Mouse (Mus musculus) retina, postnatal 1 day (tissue): ENCODE measurements at regions not wholly inside any gene's neighbourhood (a gene's known extent, or its start where the extent isn't known, plus 50 kb on each side); places are given as distances from the start of the nearest gene placed in this dataset.

ENCODE experiments used
- DNase-seq: peaks from one replicate; pipeline ENCODE4 v3.0.0-alpha.2; 2012

DNA sequence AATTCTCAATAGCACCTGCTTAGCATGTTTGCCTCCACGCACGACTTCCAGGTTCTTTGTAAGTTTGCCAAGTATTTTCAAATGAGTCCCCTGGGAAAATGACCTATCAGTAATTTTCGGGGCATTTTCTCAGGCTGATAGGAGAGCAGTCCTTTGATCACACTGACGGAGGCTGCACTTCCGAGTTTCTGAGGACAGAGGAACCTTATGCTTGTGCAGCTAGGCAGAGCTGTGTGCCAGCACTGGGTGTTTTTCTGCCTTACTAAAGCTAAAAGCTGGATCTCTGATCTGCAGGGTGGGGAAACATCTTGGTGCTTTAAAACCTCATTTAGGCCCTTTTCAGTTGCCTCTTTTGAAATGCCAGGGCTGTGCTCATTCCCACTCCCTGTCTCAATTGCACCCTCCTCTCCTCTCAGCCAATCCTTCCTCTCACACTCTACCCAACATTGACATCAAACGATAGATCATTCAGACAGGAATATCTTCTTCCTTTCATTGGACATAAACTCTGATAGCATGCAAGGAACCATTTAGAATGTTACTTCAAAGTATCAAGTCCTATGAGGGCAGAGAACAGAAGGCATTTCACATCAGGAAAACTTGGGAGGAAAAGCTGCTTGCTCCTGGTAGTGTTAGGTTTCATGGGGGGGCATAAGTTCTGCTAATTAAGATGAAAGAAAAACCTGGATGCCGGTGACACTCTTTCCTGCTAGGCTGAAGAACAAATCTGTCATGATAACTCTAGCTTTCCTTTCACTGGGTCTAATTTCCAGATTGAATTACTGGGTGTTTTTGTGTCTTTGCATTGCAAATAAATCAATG is 95.3 kb downstream of the Lurap1l start:
- no peak for DNase-seq

DNA sequence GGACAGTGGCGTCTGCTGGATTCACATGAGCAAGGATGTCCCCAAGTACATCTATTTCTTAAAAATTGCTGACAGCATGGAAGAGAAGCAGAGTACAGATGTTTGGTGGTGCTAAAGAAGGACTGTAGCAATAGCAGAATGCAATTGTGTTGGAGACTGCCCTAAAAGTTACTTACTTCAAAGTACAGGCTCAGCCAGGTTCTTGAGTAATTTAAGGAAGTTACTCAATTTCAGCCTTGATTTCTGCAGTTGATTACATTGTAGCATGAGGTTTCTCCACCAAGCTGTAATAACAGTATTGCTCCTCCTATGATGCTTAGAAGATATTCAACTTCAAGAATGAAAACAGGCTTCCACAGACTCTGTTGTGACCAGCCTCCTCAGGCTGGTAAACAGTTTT is 96.1 kb downstream of the Lurap1l start:
- DNase-seq: no peak

DNA sequence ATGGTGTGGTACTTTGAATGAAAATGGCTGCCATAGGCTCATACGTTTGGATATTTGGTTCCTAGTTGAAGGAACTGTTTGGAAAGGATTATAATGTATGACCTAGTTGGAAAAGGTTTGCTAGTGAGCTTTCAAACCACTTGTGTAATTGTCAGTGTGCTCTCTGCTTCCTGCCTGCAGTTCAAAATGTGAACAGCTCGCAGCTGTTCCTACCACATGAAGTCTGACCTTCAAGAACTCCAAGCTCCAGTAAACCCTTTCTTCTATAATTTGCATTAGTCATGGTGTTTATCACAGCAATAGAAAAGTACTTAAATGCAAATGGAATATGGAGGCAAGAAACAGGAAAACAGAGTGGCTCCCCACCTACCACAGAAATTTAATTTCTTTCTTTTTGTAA is 111.4 kb downstream of the Lurap1l start:
- peak; percentile 18 for DNase-seq

DNA sequence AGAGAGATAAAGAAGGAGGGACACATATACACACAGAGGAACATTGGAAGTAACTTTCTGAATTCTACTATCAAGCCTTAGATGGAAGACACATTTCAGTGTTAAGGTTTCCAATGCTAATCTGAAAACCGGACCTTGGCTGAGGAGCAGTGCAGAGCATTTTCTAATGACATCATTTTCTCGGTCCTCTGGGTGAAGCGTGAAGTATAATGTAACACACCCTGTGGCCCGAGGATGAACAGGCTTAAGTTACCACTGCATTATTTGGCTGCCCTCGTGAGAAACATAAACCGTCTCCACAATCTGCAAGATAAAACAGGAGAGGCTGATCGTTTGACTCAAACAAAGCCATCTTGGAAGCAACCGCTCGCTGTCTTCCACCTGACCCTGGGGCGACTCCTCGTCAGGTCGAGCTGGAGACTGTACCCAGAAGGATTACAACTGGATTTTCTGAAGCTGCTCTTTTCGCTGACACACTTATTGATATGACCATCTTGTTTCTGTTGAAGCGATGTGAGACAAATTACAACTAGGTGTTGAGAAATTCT is 113.1 kb downstream of the Lurap1l start:
- no peak for DNase-seq

DNA sequence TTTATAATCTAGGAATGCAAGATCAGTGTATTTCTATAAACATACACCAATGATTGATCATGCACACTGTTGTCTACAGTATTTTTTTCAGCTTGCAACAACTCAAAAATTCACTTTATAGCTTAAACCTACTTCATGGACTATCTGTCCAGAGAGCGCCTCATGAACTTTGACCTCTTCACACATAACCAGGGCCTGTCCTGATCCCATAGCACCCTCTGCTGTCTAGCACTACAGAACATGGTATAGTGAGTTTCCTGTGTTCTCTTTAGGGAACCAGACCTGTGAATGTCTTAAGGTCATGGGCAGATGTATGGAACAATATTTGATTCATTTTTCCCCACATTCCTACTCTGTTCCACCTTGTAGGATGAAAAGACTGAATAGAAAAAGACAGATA is 117.1 kb downstream of the Lurap1l start:
- DNase-seq: no peak

DNA sequence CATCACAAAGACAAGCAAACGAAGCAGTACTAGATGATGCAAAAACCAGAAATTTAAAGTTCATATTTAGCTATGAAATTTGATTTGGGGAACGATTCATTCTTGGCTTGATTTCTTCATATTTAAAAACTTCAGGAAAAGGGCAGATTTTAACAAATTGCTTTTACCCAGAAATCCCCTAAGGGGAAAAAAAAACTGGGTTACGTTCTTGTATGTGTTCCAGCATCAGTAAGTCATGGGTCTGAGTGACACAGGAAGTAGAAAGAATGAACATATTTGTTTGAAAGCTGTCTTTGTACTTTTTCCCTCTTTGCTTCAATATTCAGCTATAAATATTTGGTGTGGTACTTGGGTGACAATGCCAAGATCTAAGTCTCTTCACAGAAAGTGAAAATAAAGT is 120.2 kb downstream of the Lurap1l start:
- no peak for DNase-seq

DNA sequence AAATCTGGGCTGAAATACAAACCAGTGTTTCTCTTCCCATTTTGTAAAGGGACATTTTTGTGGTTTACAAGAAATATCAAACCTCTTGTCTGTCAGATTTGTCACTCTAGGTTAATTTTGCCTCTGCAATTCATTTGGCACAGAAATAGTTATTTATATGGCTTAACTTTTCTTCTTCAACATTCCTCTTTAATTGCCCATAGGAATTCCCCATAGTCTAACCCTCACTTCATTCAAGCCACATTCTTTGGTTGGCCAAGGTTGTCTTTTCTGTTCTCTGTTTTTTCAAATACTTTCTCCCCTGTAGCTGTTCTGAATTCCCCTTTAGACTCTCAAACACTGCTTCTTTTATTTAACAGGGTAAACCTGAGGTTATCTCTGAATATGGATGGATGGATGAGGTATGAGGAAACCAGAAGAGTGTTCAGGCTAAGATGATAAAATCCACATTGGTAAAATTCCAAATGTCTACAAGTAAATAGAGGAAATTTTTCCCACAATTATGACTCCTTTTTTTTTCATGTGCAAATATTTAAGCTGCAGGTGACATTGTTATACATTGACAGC is 127.0 kb downstream of the Lurap1l start:
- no peak for DNase-seq

DNA sequence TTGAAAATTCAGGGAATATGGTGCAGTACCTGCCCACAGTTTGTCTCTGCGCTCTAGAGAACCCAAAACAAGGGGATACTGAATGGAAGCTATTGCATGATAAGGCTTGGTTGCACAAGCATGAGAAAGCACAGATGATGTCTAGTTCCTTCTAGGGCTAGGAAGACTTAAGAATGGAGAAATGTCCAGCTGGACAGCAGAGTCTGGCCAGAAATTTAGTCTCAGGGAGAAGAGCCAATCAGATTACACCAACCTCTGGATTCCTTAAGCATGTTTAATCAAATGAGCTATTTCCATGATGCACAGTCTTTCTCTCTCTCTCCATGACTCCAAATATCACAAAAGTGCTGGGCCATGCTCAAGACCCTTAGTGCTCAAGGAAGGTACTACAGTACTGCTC is 147.8 kb downstream of the Lurap1l start:
- DNase-seq: no peak

DNA sequence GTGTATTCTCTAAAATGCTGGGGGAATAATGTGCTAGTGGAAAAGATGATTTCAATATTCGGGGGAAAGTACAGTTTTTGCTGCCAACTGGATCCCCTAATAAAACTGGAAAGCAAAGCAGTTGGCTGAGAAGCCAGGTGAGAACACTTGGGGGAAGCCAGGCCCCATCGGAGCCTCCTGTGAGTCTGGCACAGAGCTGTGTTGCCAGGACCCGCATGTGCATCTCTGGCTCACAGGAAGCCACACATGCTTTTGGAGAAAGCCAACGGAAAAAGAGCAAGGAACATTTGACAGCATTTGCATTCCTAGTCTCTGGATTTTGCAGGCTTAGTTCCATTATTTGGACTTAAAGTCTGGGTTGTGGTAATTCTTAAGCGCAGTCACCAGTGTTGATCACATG is 148.4 kb downstream of the Lurap1l start:
- DNase-seq: no peak

DNA sequence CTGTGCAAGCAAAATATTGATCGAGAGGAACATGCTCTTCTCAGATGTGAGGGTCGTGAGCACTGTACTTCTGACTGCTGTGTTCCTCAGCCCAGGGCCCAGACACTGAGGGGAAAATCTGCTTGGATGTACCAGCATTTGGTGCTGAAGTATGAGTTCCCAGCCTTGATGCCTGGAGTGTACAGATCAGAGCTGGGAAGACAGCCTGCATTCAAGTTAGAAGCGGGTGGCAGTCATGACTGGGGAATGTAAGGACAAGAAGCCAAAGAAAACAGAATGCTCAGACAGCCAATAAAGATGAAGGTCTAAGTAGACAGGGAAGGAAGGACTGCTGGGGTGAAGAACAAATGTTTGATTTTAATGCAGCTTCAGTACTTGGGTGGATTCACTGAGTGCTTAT is 148.9 kb downstream of the Lurap1l start:
- DNase-seq: no peak

DNA sequence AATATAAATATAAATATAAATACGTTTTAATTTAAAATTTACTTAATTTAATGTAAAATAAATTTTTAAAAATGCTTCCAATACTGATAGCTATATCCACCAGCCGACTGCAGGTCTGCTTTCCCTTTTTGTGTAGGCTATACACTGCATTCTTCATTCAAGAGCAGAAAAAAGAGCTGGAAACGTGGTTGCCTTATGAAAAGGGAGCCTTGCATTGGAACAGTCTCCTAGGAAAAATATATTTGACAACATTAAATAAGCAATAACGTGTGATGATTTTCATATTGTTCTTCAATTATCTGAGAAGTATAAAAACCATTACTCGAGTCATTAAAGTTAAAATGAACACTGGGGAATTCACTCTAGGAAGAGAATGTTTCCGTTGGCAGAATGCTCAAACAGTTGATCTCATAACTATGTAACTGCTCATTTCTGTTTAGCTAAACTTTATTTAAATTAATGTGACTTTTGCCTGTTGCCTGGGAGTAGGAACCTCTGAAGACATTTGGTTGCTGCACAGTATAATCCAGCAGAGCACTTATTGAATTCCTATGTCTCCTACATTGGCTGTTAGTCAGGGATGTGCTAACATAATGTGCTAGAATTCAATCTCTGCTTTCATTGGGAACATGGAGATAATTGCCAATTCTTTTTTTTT is 172.0 kb downstream of the Lurap1l start:
- DNase-seq: no peak

DNA sequence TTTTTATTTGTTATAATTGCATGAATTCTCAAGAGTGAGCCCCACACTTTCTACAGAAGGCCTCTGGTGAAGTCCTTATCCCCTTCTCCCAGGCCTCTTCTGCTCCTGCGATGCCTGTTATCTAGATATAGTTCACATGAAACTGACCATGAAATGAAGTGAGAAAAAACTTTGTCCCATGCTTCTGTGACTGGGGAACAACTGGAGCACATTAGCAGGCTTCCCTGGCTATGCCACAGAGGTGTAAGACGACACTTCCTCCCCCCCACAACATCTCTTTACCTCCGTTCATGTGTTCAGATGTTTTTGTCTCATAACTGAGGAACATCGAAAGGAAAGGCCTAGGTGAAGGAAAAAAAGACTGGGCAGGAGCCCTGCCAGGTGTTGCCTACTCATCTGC is 174.7 kb downstream of the Lurap1l start:
- no peak for DNase-seq

DNA sequence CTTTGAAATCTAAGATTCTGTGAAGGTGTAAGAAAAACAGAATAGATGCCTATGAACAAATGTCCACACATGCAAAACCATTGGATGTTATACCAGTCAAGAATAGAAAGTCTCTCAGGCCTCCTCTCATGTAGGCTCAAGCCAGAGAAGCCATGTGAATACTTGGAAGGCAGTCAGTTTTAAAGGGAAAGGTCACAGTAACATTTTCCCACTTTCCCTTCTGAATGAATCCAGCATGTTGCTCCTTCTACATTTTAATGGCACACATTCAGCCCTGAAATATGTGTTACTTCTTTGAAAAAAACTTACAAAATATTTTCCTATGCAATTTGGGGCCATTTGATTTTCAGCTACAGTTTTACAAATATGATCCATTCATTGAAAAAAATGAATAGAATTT is 186.1 kb downstream of the Lurap1l start:
- DNase-seq: no peak

DNA sequence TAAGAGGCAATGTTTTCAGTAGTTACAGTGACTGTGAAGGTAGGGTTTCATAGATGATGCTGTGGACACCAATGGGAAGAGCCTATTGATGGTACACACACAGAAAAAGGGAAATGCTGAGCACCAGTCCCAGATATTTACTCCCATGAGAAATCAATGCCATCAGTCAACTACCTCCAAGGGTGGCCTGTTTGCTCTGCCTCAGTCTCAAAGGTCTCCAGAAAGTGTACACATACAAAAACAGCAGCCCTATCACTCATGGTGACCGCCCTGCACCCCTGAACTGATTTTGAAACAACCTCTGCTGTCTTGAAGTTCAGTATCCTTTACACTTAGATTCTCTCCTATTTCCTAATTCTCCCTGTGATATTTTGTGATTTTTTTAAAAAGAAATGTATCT is 187.2 kb downstream of the Lurap1l start:
- DNase-seq: no peak

DNA sequence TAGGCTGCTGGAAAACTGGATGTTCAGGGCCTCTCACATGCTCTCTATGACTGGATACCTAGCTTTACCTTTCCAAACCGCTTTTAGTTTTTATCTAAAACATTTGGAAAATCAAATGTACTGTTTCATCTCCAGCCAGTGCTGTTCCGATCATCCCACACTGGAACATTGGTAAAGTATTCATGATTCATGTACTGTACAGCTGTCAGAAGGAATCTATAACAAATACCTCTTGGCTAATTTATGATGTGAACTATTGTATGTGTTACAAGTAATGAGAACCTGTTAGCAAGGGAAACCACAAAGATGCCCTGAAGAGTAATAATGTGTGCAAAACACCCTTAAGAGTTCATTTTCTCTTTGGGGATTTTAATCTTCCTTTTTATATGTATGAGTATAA is 190.6 kb downstream of the Lurap1l start:
- DNase-seq: no peak

DNA sequence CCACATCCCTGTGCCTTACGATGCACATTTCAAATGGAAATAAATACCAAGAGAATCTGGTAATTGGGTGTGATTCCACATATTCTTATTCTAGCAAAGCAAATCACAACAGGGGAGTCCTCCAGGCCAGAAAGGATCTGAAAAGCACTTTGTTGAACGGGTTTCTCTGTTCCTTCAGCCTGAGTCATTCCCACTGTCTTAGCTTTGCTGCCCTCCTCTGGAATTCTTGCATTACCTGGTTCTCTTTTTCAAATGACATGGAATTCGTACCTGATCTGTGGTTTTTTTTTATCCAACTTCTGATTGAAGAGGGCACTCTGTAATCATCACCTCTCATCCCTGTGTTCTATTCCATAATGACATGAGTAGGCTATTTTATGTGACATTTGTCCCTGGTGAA is 200.9 kb downstream of the Lurap1l start:
- DNase-seq: no peak

DNA sequence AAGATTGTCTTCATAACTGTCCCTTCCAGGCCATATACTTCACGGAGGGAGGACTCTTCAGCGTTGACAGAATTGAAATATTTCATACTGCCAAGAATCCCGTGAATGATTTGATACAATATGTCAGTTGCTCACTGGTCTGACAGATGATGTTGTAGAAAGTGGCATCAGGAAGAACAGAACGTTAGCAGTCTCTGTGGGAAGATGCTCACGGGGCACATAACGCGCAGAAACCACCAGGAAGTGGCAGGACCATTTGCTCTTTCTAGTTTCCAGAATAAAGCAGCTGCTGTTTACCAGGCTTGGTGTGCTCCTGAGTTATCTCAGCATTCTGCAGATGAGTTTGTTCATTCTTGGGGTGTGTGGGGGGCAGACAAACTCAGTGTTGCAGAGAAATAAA is 206.0 kb downstream of the Lurap1l start:
- DNase-seq: peak; percentile 36

DNA sequence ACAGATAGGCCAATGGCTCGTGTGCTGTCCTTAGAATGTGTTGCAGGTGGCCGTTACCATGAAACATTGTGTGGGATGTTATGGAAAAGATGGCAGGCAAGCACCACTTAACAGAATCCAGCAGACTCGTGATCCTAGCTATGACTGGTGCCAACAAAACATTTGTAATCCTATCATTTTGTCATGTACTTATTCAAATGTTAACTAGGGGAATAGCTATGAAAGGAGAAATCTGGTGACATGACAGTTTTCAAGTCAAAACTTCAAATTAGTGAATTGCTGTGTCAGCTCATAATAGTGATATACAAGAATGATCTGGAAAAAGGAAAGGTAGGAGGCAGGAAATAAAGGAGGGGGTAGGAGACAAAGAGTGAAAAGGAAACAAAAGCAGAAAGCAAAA is 213.7 kb downstream of the Lurap1l start:
- no peak for DNase-seq

DNA sequence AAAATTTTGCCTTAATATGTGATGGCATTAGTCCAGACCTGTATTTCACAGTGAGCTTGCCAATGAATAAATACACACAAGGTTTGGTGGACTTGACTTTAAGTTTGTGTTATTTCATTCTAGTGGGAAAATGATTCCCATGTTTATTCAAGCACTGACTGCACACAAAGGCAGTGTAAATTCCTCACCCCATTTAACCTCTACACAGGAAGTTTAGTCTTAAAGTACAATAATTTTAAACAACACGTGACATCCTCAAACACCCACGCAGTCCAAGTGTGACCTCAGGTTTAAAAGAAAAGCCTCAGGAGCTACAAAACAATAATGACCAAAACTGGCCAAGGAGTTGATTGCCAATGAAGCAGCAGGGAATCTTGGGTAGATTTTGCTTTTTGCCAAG is 219.4 kb downstream of the Lurap1l start:
- DNase-seq: no peak

DNA sequence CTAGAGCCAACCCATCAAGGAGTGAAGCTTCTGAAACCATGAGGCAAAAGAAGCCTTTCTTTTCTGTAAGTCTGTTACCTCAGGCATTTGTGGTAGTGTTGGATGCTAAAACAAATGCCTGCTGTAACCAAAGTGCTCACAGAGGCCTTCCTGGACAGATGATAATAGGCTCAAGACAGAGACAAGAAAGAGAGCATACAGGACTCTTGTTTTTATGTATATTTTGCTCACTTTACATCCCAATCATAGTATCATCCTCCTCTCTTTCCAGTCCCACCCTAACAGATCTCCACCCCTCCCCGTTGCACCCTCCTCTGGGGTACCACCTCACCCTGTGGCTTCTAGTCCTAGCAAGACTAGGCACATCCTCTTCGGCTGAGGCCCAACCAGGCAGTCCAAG is 262.7 kb downstream of the Lurap1l start:
- no peak for DNase-seq

DNA sequence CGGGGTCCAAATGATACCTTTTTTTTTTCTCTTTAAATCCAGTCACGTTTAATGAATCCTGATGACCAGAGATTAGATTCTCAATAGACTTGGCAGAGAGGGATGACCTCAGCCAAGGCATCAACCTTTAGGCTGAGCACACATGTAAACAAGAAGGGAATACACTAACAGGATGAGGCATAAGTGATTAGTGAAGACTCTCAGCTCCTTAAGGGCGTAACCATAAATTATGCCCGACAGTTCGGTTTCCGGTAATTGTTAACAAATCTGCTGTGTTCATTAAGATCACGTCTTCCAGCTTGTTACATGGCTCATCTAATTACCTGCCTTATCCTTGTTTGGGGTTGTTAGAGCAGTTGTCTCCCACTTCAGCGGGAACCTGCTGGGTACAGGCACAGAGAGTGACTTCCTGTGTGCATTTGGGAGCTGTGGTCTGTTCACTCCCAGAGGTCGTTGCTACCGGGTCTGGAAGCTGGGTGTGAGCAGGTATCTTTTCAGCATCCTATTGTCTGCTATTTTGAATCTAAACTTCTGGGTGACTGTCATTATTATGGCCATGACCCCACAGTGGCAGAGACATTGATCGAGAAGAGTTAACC is 265.1 kb downstream of the Mpdz start:
- peak; percentile 19 for DNase-seq

DNA sequence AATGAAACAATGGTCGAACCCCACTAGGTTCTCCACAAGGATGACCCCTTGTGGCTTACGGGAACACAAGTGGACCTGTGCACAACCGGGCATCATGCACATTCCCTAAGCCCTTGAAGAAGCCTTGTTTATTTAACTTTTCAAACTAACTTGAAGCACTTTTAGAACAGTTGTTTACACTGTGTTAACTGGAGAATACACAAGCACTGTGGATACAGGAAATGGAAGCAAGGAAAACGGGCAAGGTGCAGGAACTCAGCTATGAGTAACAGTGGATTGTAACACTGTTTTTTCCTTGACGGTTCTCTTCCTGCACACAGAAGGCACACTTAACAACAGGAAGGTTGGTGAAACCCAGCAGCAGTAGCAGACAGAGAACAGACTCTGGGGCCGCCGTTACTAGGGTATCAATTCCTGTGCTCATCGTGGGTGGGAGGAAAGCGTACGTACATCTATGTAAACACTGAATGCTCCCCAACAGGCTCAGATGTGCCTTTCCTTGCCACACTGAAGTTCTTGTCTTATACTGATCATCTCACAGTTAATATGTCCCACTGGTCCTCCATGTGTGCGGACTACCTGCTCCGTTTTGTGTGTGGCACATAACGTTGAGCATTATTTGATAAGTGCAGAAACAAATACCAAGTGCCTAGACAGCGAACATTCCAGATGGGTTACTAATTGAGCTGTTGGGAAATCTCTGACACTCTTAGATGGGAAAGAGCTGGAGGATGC is 264.4 kb downstream of the Mpdz start:
- no peak for DNase-seq

DNA sequence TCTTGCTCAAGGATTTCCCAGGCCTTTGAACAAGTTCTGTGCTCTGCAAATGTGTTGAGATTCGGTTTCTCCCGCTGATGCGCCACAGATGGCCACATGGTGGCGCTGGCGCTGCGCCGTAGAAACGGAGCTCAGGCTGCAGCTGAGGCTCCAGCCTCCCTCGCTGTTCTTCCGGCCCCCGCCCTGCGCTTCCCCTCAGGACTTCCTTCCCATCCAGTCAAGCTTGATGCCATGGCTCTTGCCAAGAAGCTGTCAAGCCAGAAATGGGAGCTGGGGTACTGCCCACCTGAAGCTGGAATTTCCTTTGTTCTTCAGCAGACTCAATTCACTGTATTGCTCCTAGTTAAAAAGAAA is 263.9 kb downstream of the Mpdz start:
- peak; percentile 88 for DNase-seq
